Mouse (Mus musculus) common myeloid progenitor, adult 5-6 weeks (primary cell): ENCODE data around the gene Smc4. TPM values are rescaled to one million over a fixed set of nuclear protein-coding genes. Genes with fewer than 3 reads are reported as not detected.
"Not testable (repeated sequence)": the region's sequence is repeated elsewhere in the genome, so short reads cannot be mapped to it uniquely, and the experiment has no call there.

ENCODE experiments used
- ATAC-seq: replicated peaks from 2 replicates; pipeline ENCODE4 v1.8.0; 2016; ENCODE audit warnings: low read depth, mild to moderate bottlenecking, moderate TSS enrichment, inconsistent platforms; ENCODE audit not compliant: poor library complexity, severe bottlenecking
- total RNA-seq: library from RNA; stranded (forward); fragments of 200-1000, 187-1606 nt; gene quantifications from 2 replicates; pipeline ENCODE4 v1.2.3, GENCODE M21; 2017

Gene Smc4
- total RNA-seq, 1 experiment from 2014 or later = 854 TPM

DNA sequence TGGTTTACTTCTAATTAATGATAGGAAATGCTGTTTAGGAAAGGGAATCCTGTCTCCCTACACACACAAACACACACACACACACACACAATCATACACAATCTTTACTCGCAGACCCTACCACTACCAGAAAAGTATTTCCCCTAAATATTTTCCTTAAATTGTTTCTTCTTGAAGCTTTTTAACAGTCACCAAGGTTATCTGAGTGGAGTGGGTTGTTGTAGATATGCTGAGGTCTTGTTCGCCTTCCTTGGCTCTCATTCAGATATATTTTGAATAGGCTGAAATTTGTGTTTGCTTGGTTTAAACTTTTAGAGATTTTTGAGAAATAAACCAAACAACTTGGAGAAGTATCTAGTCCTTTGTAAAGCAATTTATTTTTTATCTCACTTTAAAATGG lies 4.3 kb downstream of the Smc4 start:
- ATAC-seq = no peak

DNA sequence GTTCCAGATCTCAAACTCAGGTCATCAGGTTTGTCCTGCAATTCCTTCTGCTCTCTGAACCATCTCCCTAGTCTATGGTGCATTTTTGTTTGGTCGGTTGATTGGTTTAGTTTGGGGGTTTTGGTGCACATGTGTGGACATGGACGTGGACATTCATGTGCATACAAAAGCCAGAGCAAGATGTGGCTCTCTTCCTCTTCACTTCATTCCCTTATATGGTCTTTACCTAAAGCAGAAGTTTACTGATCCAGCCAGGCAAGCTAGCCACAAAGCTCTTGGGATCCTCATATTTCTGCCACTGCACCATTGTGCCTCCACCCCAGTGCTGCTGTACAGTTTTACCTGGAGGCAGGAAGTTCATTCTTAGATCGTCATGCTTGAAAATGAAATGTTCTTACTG lies 12.6 kb downstream of the Smc4 start:
- 0 out of 2 replicates have a peak, but pooled peaks have one; percentile 22 for ATAC-seq

DNA sequence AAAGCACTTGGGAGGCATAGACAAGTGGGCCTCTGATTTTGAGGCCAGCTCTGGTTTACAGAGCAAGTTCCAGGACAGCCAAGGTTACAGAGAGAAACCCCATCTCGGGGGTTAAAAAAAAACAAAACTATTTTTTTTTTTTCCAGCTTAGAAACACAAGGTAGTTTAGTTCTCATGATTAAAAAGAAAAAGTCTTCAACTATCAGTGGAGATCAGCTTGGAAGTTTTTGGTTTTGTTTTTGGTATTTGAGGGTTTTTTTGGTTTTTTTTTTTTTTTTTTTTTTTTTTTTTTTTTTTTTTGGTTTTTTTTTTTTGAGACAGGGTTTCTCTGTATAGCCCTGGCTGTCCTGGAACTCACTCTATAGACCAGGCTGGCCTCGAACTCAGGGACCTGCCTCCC lies 14.1 kb downstream of the Smc4 start:
- ATAC-seq = not testable (repeated sequence)

DNA sequence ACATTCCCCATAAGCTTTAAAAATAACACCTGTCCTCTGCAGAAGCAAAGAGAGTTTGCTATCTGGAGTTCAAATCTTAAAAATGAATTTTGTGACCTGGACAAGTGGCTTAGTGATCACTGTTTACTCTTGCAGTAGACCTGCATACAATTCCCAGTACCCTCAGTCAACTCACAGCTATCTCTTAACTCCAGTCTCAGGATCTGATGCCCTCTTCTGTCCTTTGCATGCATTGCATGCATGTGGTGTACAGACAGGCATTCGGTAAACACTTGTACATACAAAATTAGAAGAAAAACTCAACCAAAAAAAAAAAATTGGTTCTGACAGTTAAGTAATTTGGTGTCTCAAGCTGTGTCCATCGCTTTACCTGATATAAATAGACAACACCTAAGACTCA lies 15.7 kb downstream of the Smc4 start:
- ATAC-seq = peak; percentile 84; the same call in 1 of the 2 replicates

- no peak for ATAC-seq
Observed at GRCm38 (mm10) chr3:69020764-69021163, 16.2 kb downstream of the Smc4 start.

GRCm38 (mm10) chr3:69026133-69026783 lies 21.7 kb downstream of the Smc4 start:
- no peak for ATAC-seq

GRCm38 (mm10) chr3:69040105-69040504 lies 35.6 kb downstream of the Smc4 start:
- no peak for ATAC-seq

DNA sequence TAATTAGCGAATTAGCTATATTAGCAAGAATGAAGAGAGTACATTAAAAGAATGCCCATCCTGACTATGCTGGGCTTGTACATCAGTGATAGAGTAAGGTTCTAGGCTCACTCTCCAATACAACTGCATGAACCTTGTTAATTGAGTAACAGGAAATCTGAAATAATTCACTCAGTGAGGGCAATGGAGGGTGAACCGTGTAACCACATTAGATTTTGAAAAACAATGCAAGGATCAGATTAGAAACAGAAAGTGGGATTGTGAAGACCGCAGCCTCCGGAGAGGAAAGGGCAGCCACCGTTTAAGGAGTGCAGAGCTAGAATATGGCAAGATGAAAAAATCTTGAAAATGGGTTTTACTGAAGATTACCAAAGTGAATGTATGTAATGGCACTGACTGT lies 36.8 kb downstream of the Smc4 start:
- peak; percentile 43 for ATAC-seq

- ATAC-seq = peak; percentile 7; the same call in 1 of the 2 replicates
Observed at GRCm38 (mm10) chr3:69044167-69044591, 39.6 kb downstream of the Smc4 start.

DNA sequence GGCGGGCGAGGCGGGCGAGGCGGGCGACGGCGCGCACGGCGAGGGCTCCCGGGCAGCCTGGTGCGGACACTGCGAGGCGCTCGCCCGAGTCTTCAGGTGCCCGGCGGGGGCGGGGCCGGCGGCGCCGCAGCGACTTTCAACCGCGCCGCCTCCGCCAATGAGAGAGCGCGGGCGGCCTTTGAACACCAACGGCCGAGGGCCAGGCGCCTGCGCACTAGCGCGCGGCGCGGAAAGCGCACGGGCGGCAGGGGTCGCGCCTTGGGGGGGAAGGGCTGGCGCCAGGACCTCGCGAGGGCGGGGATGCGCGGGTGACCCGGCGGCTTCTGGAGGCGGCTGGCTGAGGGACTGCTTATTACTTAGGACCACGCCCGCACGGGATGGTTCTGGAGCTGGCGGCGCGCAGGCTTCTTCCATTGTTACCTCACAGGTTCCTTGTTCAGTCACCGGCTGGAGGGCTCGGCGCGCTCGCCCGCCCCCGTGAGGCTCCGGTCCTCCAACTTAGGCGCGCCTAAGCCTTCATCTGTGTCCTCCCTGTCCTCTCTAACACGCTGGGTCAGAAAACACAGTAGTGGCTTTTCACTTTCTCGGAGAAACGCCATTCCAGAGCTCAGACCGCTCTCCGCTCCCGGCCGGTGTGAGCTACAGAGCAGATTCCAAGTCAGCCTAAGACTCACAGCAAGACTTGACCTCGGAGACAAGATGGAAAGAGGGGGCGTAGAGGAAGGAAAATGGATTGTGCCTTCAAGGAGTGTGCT lies 40.3 kb downstream of the Smc4 start, which contains the start of gene Trim59:
TSS of gene Trim59 (minus strand) at position 111 of the 755 bp plus-strand sequence.
- peak; percentile 69 for ATAC-seq

GRCm38 (mm10) chr3:69045400-69045703 lies 40.8 kb downstream of the Smc4 start:
- ATAC-seq = 0 out of 2 replicates have a peak, but pooled peaks have one; percentile 3

DNA sequence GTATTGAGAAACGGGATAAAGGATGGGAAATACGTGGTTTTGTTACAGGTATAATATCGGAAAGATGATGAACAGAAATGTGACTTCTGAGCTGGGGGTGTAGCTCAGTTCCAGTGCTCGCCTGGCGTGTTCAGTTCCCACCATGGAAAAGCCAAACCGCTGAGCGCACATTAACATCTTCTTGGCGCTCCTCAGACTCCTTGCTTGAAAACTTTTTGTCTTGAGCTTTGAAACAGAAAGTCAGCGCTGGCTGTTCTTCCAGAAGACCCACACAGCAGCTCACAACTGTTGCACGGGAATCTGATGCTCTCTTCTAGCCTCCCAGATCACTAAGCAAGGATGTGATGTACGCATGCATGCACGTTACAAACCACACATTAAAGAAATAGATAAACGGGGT lies 41.2 kb downstream of the Smc4 start:
- no peak for ATAC-seq

DNA sequence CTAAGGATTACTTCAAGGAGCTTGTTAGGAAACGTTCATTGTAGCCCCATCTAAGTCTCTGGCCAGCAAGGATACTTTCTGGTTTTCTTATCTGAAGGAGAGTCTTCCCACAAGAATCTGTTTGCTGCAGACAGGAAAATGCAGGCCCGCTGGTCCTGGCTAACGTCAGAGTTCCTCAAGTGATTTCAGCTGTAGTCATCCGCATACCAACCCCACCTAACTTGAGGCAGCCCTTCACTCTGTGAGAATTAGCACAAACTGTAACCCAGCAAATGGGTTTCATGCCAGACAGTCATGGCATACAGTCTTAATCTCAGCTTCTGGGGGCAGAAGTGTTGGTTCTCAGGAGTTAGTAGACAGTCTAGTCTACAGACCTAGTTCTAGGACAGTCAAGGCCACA lies 42.0 kb downstream of the Smc4 start:
- no peak for ATAC-seq

DNA sequence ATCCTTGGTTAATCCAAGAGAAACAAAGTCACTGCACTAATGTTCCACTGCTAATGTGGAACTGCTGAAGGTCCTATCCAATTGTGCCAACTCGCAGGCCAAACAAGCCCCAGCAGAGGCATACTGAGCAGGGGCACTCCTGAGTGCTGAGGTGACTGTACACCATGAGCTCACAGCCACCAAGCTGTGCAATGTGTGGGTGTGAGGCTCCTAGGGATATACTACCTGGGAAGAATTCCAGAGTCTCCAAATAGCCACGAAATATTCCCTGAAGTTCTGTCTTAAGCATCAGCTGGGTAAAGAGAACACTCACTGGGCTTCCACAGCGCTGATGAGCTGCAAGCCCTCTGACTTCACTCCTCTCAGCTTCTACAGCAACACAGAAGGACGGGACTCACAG lies 43.1 kb downstream of the Smc4 start:
- ATAC-seq = no peak

DNA sequence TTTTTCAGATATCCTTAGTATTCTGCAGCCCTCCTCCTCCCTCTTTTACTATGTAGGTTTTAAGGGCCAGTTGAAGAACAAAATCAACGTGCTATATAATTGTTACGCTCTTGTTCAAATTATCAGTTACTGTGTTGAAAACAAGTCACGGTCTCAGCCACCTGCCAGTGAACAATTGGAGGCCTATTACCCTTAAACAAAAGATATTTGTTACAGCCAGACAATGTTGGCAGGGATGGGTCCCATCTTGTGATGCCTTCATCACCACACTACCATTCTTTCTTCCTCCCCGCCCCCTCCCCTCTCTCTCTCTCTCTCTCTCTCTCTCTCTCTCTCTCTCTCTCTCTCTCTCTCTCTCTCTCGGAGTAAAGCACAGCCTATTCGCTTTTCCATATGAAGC lies 44.5 kb downstream of the Smc4 start:
- ATAC-seq = no peak

GRCm38 (mm10) chr3:69051894-69052293 lies 47.4 kb downstream of the Smc4 start:
- ATAC-seq = no peak

DNA sequence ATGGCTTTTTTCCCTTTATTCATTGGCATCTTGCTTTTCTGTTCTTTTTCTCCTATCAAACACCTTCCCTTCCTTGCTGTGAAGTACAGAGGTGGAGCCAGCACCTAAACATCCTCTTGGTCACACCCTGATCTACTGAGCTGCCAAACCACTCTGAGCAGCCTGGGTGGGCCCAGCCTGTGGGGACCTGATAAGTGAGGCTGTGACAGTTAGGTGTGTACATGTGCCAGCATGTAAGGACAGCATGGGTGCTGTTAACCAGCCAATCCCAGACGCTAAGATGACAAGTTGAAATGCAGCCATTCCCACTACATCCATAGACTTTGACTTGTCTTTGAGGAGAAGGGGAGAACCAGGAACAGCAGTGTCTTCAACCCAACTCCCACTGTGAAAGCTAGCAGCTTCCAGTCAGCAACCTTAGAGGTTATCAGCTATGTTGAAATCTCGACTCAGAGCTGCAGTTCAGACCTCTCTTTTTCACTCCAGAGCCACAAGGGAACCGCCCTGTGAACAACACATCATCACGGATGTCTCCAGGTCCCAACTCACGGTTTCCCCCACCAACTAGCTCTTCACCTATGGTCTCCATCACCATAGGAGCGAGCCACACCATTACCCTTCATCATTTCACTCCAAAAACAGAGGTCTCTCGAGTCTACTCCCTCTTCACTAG lies 50.4 kb downstream of the Smc4 start:
- ATAC-seq = peak; percentile 93

- ATAC-seq = no peak
Observed at GRCm38 (mm10) chr3:69055871-69056270, 51.3 kb downstream of the Smc4 start.

GRCm38 (mm10) chr3:69060672-69061071 lies 56.1 kb downstream of the Smc4 start:
- ATAC-seq = no peak

DNA sequence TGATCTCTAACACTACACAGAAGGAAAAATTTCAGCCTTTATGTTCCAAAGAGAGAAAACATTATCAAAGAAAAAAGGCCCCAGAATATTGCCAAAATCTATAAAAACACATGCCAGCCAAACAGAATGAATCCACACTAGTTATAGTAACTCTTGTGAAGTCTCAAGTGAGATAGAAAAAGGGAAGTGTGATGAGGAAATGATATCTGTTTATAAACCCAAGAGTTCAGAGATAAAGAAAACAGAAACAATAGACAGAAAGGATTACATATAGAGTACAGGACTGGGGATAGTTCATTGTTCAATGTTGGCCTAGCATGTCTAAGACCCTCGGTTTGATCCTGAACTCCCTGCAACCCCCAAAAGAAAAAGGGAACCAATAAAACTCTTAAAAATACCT lies 58.2 kb downstream of the Smc4 start:
- ATAC-seq = peak; percentile 81

GRCm38 (mm10) chr3:69064005-69064404 lies 59.5 kb downstream of the Smc4 start:
- ATAC-seq = no peak
